Mouse (Mus musculus): Measurements from ENCODE around the gene Plekho1.
"Not testable (repeated sequence)": the region's sequence is repeated elsewhere in the genome, so short reads cannot be mapped to it uniquely, and the experiment has no call there.

Gene Plekho1

DNA sequence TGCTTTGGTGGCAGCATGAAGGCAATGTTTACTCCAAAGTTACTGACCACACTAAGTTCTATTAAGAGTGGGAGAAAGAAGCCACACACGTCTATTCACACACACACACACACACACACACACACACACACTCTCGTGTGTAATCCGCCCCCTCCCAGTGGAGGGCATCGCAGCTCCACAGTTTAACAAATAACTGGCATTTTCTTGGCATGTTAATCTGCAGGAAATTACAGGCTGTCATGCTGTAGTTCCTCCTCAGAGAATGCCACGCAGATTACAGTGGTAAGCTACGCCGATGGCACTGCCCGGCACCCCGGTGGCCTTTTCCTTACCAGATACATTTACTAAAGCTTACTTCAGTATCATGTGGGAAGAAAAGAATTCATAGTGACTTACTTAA, 17.5 kb downstream of the Plekho1 start:
- no peak for DNase-seq

DNA sequence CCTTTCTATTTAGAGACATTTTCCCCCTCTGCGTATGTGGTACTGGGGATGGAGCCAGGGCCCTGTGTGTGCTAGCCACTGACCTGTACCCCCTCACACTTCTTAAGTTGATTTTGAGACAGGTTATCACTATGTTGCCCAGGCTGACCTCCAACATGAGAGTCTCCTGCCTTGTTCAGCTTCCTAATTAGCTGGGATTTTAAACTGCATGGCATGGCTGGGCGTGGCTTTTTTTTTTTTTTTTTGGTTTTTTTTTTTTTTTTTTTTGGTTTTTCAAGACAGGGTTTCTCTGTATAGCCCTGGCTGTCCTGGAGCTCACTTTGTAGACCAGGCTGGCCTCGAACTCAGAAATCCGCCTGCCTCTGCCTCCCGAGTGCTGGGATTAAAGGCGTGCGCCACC, 18.2 kb downstream of the Plekho1 start:
- not testable (repeated sequence) for DNase-seq

DNA sequence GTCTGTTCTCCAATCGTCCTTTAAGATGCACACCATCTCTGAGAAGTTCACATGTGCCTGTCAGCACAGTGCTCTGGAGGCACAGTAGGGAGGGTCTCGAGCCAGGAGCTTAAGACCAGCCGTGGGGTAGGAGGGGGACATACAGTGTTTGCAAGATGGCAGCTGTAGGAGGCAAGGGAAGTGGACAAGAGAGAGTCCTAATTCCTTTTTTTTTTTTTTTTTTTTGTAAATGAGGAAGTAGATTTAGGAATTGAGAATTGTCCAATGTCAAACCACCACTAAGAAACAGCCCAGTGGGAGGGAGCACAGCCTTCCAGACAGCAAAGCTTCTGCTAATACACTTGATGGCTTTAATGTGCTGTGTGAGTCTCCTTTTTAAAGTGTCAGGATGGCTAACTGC, 18.7 kb downstream of the Plekho1 start:
- no peak for DNase-seq

DNA sequence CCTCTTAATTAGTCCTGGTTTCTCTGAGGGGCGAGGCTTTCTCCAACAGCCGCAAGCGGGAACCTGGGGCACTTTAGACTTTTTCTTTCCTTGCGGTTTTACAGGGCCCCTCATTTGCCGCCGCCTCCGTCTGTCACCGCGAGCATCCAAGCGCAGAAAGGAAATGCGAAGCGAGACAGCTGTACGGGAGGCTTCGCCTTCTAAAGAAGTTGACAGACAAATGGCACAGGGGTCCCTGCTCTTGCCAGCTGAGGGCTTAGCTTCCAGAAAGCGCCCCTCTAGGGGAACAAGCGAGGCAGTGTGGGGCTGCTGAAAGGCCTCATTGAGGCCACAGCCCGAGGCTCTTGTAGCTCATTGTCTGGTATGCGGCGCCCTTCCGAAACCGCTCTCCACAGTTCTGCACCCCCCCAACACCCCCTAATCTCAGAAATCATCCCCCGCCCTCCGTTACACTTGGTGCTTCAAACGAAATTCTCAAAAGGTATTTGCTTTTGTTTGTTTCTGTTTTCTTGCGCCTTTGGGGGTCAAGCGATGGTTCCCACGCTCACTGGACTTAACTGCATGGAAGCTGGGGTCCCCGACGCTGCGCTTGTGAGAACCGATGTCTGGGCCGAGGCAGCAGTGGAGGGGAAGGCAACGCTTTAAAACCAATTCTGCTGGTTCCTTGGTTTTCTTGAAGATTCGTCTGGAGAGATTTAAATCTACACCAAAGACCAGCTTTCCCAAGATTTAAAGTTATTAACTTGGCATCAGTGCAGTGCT, 22.7 kb downstream of the Plekho1 start:
- DNase-seq: no peak

DNA sequence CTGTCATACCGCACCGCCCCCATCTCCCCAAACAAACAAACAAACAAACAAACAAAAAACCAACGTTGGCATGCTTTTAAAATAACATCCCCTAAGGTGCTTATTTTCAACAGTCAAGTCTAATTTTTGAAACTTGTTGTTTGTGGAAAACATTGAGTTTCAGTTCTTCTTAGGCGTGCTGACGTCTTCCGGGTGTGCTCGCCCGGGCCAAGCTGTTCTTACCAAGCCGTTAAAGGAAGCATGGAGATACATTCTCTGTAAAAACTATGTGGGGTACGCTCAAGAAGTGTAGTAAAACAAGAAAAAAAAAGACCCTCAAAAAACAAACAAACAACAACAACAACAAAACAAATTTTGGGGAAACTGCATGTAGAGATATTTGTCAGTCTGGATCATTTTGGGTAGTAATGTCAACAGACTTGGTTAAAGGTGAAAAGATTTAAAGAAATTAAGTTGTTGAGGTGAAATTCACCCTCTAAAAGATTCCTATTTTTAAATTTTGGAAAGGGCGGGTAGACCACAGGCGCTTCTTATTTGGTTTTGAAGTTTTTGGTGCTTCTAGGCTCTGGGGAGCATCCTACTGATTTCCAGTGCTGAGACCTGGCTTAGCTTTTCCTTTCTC, 23.4 kb downstream of the Plekho1 start:
- no peak for DNase-seq

DNA sequence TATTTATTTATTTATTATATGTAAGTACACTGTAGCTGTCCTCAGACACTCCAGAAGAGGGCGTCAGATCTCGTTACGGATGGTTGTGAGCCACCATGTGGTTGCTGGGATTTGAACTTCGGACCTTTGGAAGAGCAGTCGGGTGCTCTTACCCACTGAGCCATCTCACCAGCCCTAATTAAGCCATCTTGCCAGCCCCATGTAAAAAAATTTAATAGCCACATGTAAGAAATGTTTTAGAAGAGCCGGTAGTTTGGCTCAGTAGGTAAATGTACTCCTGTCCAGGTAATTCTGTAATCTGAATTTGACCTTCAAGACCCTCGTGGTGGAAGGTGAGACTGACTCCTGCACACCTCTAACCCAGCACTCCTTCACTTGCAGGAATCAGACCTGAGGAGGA, 25.1 kb downstream of the Plekho1 start:
- DNase-seq: not testable (repeated sequence)

DNA sequence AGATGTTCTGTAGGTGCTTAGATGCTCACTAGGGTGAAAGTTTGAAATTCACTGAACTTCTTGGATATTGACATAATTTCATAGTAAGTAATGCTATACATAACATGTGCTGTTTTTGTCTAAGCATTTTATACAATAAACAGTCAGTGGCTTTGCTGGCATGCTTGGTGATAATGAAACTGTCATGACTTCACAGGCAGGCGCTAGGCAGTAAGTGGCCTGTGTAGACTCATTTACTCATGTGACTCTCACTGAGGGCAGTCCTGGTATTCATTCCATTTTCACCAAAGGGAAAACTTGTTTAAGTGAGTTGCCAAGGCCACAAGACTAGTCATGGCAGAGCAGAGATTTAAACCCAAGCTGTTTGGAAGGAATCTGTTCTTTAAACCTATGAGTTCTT, 26.5 kb downstream of the Plekho1 start:
- no peak for DNase-seq

DNA sequence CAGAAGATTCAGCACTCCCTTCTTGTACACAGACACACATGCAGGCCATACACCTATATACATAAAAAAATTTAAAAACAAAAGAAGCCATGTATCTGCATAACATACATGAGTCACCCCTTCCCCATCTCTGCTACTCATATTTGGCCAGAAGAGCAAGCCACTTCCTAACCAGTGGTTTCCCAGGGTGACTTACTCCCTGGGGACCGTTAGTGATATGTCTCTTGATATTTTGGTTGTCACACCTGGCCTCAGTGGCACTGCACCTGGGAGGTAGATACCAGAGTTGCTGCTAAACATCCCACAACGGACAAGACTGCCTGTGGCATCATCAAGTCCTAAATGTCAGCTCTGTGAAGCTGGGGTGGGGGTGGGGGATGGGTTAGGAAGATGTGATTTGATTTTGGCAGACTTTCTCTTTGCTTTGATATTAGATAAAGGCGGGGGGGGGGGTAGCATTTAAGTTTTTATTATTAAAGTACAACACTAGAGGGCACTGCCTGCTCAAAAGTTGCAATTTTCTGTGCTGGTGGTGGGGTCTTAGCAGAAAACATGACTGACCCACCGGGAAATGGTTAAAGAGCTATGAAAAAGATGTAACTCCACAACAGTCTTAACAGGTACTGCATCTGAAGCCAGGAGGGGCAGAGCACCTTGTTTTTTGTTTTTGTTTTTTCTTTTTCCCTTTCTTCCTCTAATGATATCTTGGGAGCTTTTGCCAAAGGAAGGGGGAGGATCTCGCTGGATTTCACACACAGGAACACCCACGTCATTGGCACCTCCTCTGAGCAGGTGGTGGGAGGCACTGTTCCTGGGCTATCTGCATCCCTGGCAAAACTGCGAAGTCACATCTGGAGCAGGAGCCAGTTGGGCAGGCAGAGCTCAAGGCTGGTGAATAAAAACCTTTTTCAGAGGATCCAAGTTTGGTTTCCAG, 30.0 kb downstream of the Plekho1 start:
- DNase-seq: peak; percentile 71

DNA sequence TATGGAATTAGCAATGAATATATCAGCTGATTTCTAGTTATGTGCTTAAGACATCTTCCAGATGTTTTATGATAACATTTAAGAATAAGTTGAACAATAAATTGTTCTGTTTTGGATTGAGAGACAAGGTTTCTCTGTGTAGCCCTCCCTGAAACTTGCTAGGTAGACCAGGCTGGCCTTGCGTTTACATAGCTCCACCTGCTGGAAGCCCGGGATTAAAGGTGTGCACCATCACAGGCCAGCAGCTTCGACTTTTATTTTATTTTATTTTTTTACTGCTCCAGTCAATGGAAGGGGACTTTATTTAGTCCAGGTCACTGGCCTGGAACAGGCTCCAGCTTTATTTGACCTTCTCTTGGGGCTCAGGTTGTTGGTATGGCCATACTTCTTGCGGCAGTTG, 32.1 kb downstream of the Plekho1 start:
- DNase-seq: no peak

DNA sequence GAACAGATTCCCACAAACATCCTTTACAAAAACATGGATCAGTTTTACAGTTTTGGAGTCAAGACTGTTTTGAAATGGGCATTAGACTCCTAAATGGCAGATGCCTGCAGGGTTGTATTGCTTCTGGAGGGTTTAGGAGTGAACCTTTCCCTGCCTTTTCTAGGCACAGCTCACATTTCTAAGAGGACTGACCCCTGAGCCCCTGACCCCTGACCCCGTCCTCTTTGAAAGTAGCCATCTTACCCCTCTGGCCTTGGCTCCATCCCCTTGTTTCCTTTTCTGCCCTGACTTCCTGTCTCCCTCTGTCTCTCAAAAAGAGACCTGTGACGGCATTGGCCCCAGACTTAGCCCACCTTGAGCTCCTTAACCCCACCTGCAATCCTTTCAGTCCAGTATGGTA, 32.6 kb downstream of the Plekho1 start:
- no peak for DNase-seq

DNA sequence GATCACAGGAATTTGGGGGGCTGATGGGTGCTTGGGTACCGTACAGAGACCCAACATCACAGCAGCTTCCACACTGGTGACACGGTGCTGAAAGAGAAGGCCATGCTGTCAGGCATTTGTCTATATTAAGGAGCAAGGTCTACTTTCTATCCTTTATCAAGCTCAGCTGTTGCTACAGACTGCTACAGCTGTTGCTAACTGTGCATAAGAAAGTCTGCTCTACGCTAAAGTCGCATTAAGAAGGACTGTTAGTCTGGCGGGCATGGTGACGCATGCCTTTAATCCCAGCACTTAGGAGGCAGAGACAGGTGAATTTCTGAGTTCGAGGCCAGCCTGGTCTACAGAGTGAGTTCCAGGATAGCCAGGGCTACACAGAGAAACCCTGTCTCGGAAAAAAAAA, 33.6 kb downstream of the Plekho1 start:
- DNase-seq: not testable (repeated sequence)

DNA sequence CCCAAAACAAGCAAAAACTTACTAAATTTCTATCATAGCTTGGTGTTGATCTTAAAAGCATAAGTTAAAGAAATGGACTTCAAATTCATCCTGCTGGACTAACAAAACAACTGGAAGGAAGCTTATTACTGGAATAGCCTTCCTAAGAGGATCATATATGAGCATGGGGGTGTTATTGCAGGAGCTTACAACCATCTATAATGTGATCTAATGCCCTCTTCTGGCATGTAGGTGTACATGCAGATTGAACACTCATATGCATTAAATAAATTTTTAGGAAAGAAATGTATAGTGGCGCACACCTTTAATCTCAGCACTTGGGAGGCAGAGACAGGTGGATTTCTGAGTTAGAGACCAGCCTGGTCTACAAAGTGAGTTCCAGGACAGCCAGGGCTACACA, 36.0 kb downstream of the Plekho1 start:
- DNase-seq: no peak

DNA sequence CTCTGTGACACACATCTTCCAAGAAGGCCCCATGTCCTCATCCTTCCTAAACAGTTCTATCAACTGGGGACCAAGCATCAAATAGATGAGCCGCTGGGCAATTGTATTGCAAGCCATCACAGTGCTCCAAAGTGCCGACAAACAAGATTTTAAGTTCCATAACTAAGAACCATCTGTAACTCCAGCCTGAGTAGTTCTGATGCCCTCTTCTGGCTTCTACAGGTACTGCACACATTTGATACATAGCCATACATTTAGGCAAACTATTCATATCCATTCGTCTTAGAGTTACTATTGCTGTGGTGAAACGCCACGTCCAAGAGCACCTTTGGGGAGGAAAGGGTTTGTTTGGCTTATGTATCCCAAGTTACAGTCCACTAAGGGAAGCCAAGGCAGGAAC, 36.7 kb downstream of the Plekho1 start:
- DNase-seq: no peak

DNA sequence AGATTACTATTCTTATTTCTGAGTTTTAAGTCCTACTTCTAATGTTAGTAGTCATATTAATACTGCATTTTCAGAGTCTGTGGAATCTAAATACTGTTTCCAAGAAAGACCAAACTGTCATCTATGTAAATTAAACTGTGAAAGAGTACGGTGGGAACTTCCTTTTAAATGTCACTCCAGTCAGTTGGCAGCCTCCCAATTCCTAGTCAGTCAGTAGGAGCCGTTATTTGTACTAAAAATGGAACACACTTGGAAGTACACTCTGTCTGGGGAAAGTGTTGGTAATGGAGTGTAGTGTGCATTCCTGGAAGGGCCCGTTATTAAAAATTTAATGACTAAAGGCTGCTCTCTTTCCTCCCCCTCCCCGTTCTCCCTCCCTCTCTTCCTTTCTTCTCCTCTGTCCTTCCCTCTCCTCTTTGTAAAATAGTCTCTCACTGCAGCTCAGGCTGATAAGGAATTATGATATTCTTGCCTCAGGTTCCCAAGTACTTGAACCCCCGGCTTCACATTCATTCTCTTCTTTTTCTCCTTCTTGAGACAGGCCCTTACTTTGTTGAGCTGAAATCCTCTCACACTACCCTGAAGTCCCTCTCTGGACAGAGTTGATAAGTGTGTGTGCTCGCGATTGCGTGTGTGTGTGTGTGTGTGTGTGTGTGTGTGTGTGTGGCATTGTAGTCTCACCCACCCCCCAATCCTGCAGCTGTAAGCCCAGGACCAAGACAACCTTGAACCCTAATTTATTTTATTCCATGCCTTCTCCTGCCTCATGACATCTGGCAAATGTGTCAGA, 38.2 kb downstream of the Plekho1 start:
- no peak for DNase-seq

DNA sequence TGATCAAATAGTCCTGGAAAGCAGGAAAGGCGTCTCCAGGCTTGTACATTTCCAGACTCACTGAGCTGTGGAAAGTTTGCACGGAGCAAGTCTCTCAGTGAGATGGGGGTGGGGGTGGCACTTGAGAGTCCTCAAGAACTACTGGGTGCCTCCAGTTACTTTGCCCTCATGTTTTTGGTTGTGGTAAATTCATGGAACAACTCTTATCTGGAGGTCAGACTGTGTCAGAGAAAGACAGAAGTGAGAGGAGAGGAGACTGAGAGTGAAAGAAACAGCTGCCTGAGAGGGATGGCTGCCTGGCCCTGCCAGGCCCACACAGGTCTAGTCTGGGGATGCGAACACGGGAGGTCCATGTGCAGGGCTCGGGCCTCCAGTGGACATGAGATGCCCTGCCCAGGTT, 40.5 kb downstream of the Plekho1 start:
- no peak for DNase-seq

DNA sequence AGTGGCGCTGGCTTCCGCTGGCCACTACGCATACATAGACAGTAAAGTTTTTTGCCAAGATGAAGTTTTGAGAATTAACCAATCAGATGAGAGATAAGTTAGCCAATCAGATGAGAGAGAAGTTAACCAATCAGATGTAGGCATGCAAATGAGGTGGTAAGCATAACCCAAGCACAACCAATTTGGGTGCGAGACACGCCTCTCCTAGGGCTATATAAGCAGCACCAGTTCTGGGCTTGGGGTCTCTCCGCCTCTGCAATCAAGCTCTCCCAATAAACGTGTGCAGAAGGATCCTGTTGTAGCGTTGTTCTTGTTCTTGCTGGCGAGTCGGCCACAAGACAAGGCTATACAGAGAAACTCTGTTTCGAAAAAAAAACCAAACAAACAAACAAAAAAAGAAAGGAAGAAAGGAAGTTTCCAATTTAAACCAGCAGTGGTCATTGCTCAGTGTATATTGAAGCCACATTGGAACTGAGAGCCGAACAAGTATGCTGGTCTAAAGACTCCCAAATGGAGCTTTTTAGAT, 41.1 kb downstream of the Plekho1 start:
- not testable (repeated sequence) for DNase-seq

DNA sequence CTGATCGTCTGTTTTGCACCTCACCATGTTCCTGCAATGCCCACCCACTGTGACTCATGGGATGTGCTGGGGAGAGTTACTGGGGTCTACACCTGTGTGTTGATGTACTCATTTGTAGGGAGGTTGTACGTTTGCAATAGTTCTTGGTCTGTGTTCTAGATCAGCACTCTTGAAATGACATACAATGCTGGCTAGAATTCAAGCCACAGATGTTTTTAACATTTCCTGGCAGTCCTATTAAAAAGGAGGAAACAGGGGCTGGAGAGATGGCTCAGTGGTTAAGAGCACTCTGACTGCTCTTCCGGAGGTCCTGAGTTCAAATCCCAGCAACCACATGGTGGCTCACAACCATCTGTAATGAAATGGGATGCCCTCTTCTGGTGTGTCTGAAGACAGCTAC, 42.3 kb downstream of the Plekho1 start:
- no peak for DNase-seq

DNA sequence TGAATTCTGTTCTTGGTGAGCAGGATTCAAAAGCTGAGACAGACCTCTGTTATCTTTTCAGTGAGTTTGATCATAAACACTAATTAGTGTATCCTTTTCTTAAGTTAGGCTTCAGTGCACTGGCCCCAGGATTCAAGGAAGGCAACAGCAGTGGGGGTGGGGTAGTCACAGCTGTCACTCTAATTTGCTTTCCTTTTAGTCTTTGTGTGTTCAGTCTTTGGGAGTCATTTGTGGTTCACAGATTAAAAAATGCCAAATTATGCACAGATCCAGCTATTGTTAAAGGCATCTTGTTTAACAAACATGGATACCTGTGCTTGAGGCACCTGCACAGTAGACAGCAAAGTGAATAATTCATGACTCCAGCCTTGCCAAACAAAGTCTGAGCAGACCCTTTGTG, 42.8 kb downstream of the Plekho1 start:
- no peak for DNase-seq

DNA sequence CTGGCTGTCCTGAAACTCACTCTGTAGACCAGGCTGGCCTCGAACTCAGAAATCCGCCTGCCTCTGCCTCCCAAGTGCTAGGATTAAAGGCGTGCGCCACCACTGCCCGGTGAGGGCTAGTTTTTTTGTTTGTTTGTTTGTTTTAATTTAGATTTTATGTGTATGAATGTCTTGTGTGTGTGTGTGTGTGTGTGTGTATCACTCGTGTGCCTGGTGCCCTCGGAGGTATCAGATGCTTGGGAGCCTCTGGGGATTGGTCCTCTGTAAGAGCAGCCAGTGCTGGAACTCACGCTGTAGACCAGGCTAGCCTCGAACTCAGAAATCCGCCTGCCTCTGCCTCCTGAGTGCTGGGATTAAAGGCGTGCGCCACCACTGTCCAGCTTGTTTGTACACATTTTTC, 44.2 kb downstream of the Plekho1 start:
- peak; percentile 41 for DNase-seq

DNA sequence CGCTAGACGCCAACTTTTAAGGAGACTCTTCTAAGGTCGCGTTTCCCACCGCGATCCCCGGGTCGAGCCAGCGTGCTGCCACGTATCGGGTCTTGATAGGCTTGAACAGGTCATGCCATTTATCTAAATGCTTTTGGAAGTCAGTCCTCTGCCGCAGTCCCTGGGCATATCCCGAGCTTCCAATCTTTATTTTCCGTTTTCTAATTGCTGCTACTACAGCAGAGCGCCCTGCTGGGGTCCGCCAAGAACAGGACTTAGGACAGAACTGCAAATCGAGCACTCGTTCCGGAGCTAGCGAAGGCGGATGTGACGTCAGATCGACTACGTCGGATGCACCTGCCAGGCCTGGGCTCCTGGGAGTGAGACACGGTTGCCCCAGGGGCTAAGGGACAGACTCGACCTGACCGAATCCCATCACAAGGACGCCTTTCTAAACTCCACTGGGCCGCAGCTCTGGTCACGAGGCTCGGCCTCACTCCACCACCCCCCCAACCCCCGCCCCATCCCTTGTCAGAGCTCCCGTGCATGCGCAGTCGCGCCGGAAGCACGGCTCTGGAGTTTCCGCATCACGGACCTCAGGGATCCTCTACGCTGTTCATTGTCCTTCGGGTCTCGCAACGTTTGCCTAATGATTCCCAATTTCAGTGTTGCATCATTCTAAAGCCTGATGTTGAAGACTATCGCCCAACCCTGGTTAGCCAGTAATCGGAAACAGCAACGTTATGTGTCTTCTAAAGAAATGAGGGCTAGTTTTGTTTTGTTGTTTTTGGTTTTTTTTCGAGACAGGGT, 44.8 kb downstream of the Plekho1 start:
- peak; percentile 96 for DNase-seq

DNA sequence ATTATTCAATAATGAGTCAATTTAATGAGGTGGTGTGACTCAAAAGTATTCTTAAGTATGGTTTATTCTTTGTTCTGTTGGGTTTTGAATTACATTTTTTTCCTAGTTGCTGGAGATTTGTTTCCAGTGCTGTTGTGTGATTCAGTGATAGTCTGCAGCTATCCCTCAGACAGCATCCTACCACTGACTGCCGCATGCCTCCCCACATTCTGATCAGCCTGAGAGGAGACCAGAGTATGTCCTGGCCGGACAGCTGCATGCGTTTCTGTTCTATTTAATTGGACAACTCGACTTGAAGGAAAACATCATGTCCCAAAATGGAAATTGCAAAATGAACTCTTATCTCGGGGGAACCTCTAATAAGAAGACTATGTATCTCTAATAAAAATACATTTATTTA, 47.5 kb downstream of the Plekho1 start:
- no peak for DNase-seq

DNA sequence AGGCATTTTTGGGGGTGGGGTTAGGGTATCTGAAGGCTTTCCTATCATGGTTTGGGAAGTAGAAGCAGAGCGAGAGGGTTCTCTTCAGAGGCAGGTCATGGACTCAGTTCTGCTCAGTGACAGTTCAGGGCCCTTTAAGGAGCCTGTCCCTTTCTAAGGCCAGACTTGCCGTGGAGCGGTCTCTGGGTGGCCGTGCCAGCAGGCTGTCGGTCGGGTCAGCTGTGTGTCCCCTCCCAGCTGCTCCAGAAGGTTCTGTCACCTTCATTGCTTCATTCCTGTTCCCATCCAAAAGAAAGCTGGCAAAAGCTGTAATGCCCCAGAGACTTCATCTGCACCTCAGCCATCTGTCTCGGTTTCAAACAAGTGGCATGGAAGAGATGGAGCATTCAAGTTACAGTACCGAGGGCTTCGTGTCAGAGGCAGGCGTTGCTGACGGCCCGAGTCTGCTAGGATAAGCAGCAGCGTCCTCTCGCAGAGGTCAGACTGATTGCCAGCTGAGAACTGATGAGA, 50.0 kb downstream of the Plekho1 start:
- DNase-seq: no peak
